29 mouse cellular contexts compared by ENCODE assay signal in the genomic region with DNA sequence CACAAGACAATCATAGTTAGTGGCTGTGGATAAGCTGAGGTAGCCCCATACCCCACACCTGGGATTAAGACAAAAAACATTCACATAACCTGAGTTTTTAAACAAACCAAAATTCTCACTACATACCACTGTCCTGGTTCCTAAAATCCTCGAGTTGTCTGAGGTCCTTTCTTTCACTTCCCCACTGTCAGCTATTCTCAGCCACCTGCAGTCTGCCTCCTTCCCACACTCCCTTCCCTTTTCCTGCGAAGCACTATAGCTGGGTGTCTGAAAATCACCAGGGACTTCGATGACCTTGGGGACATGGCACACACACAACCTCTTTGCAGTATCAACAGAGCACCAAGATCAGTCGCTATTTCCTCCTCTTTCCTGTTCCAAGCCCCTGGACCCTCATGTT. TPM values are rescaled to one million over a fixed set of nuclear protein-coding genes. Genes with fewer than 3 reads are reported as not detected.
DNase-seq lines count a peak whose midpoint lies in the region; ATAC-seq and TF ChIP-seq lines count a peak whose summit lies in the region.
"Had no signal": no experiment of that assay in that cellular context is flagged by ENCODE, and none has a peak within 500 bp of the region (broad histone marks: within the 10 kb centered on the region; RNA-seq: fewer than 3 reads in every experiment).

No protein-coding gene starts in this region.

- in situ Hi-C loops in CH12.LX (cut with MboI; ENCODE audit: low pct_ligation_motif_present, low pct_unique_long_range_greater_than_20kb, low sequenced_read_pairs) = no loop called here

- no peak for TF ChIP-seq CTCF in layer of hippocampus, adult 2 months (conservative IDR thresholded peaks at IDR 0.05)
- TF ChIP-seq CTCF in CH12.LX (conservative IDR thresholded peaks at IDR 0.05 in 1 of 2, IDR thresholded peaks at IDR 0.05 in 1 of 2; ENCODE audit: low read depth in 2 of 2, low read length in 2 of 2) = no peak
- no peak for TF ChIP-seq CTCF in liver, embryonic 14.5 days (IDR thresholded peaks at IDR 0.05; ENCODE audit: low read depth)

- H3K36me3 ChIP-seq in CH12.LX (replicated peaks in 1 of 2; ENCODE audit: control insufficient read depth in 1 of 2, insufficient read depth in 1 of 2, low read length in 1 of 2) = no peaks in the 10 kb centered on the region
- no peaks in the 10 kb centered on the region for H3K36me3 ChIP-seq in liver, embryonic 14.5 days (replicated peaks; ENCODE audit: control insufficient read depth, insufficient read depth, low read depth)
- H3K36me3 ChIP-seq: embryonic facial prominence, embryonic 13.5 days; forebrain, embryonic 10.5 days; forebrain, embryonic 15.5 days; hindbrain, embryonic 10.5 days; kidney, embryonic 15.5 days; neural tube, embryonic 13.5 days had no signal

- peaks cover 3 to 11% of the 10 kb centered on the region in 2 experiments; a peak in 2 of 4 replicates for H3K4me1 ChIP-seq in CH12.LX (ENCODE audit: control insufficient read depth in 1 of 2, insufficient read depth in 2 of 2)
- H3K4me1 ChIP-seq in liver, embryonic 14.5 days (replicated peaks; ENCODE audit: control insufficient read depth in 2 of 2, insufficient read depth in 2 of 2, low read length in 1 of 2) = peaks cover 15 to 22% of the 10 kb centered on the region in 2 experiments
- H3K4me1 ChIP-seq: forebrain, embryonic 15.5 days; hindbrain, embryonic 10.5 days; neural tube, embryonic 13.5 days had no signal

- H3K9ac ChIP-seq in CH12.LX (ENCODE audit: insufficient read depth, low read depth) = no peak overlapping the region
- no peak overlapping the region for H3K9ac ChIP-seq in liver, embryonic 14.5 days (replicated peaks)
- H3K9ac ChIP-seq: embryonic facial prominence, embryonic 13.5 days; forebrain, embryonic 15.5 days; kidney, embryonic 15.5 days; lung, embryonic 14.5 days; neural tube, embryonic 13.5 days had no signal

- H3K4me3 ChIP-seq in layer of hippocampus, adult 2 months = no peak overlapping the region
- no peak overlapping the region for H3K4me3 ChIP-seq in CH12.LX (replicated peaks in 1 of 3; ENCODE audit: low read depth in 2 of 3, low read length in 2 of 3, poor library complexity in 1 of 3)
- no peak overlapping the region for H3K4me3 ChIP-seq in liver, embryonic 14.5 days (ENCODE audit: insufficient read depth in 1 of 2, low read depth in 2 of 2, low read length in 2 of 2)
- H3K4me3 ChIP-seq: embryonic facial prominence, embryonic 13.5 days; forebrain, embryonic 10.5 days; forebrain, embryonic 15.5 days; gastrocnemius, adult 2 months; hindbrain, embryonic 10.5 days; kidney, embryonic 15.5 days; myocyte; neural tube, embryonic 13.5 days had no signal

- TF ChIP-seq POLR2A in CH12.LX (IDR thresholded peaks at IDR 0.05; ENCODE audit: low read depth, low read length) = no peak

- ATAC-seq in common myeloid progenitor, adult 5-6 weeks (replicated peaks; ENCODE audit: low read depth, poor library complexity, severe bottlenecking) = peak; percentile 62
- ATAC-seq in liver, embryonic 14.5 days (ENCODE audit: insufficient read depth) = no peak
- ATAC-seq in monocyte, adult 5-6 weeks (replicated peaks; ENCODE audit: insufficient number of reproducible peaks, low FRiP score, low TSS enrichment, poor library complexity, severe bottlenecking) = no peak
- ATAC-seq: forebrain, embryonic 15.5 days; hindbrain, embryonic 16.5 days; midbrain, embryonic 16.5 days had no signal

- 0 out of 2 replicates have a peak, but pooled peaks have one; percentile 7 for TF ChIP-seq EP300 in CH12.LX (IDR thresholded peaks at IDR 0.05; ENCODE audit: low read length)
- TF ChIP-seq EP300 in liver, embryonic 14.5 days (IDR thresholded peaks at IDR 0.05; ENCODE audit: low read depth) = no peak

- peak overlapping the region; percentile 30; the same call in 1 of the 2 replicates for H3K4me2 ChIP-seq in CH12.LX (ENCODE audit: insufficient read depth, low read depth, poor library complexity, severe bottlenecking)
- H3K4me2 ChIP-seq in liver, embryonic 14.5 days (ENCODE audit: low read depth) = peak overlapping the region; percentile 22; the same call in 1 of the 2 replicates
- H3K4me2 ChIP-seq: embryonic facial prominence, embryonic 13.5 days; forebrain, embryonic 15.5 days; heart, embryonic 11.5 days; kidney, embryonic 15.5 days; lung, embryonic 14.5 days; midbrain, embryonic 11.5 days; neural tube, embryonic 13.5 days had no signal

- 40% methylated on average over 4 of the region's 4 CpGs for WGBS in liver, embryonic 14.5 days (ENCODE audit: insufficient replicate concordance)

- no peaks in the 10 kb centered on the region for H3K9me3 ChIP-seq in CH12.LX (replicated peaks; ENCODE audit: low read length)
- no peaks in the 10 kb centered on the region for H3K9me3 ChIP-seq in liver, embryonic 14.5 days (ENCODE audit: control insufficient read depth, low read length)
- H3K9me3 ChIP-seq: embryonic facial prominence, embryonic 13.5 days; forebrain, embryonic 10.5 days; forebrain, embryonic 15.5 days; hindbrain, embryonic 10.5 days; kidney, embryonic 15.5 days; neural tube, embryonic 13.5 days had no signal

- TF ChIP-seq RAD21 in CH12.LX (IDR thresholded peaks at IDR 0.05; ENCODE audit: low read depth, low read length) = no peak

- peak; percentile 12 for DNase-seq in layer of hippocampus, adult 11-12 months (ENCODE audit: low spot score)
- no peak for DNase-seq in layer of hippocampus, adult 2 months (ENCODE audit: low spot score in 2 of 2)
- no peak for DNase-seq in CH12.LX (ENCODE audit: extremely low read depth)
- no peak for DNase-seq in liver, embryonic 14.5 days (ENCODE audit: low read depth in 3 of 3, low spot score in 3 of 3)
- no peak for DNase-seq in cerebellum, postnatal 36 days
- DNase-seq in left cerebral cortex, adult 18-20 months (ENCODE audit: low spot score in 2 of 2) = no peak
- DNase-seq: adrenal gland, adult 2 months; cerebellum, adult 9-10 months; gastrocnemius, adult 2 months; kidney, adult 18-20 months; kidney, postnatal 25 days; lung, embryonic 14.5 days; lung, postnatal 14 days; right cerebral cortex, postnatal 4 days; thymus, adult 18-20 months had no signal

- H3K27me3 ChIP-seq in CH12.LX (replicated peaks) = no peaks in the 10 kb centered on the region
- H3K27me3 ChIP-seq in liver, embryonic 14.5 days (ENCODE audit: control insufficient read depth, insufficient read depth, low read length) = no peaks in the 10 kb centered on the region
- H3K27me3 ChIP-seq: embryonic facial prominence, embryonic 13.5 days; forebrain, embryonic 15.5 days; kidney, embryonic 15.5 days; neural tube, embryonic 13.5 days had no signal

- H3K27ac ChIP-seq in layer of hippocampus, adult 2 months = no peak overlapping the region
- H3K27ac ChIP-seq in CH12.LX (ENCODE audit: insufficient read depth, low read depth) = no peak overlapping the region
- H3K27ac ChIP-seq in liver, embryonic 14.5 days = no peak overlapping the region
- H3K27ac ChIP-seq: embryonic facial prominence, embryonic 13.5 days; forebrain, embryonic 10.5 days; forebrain, embryonic 15.5 days; gastrocnemius, adult 2 months; hindbrain, embryonic 10.5 days; kidney, embryonic 15.5 days; neural tube, embryonic 13.5 days; stomach, postnatal 0 days had no signal

- dilution Hi-C loops in CH12.LX (cut with MboI; ENCODE audit: extremely low pct_ligation_motif_present, extremely low pct_unique_long_range_greater_than_20kb, low sequenced_read_pairs) = no loop called here

- H3K79me2 ChIP-seq in CH12.LX (replicated peaks; ENCODE audit: control insufficient read depth, extremely low read depth, insufficient read depth, poor library complexity, severe bottlenecking) = no peaks in the 10 kb centered on the region

TF ChIP-seq in CH12.LX, 34 proteins besides CTCF, POLR2A, EP300 and RAD21:
- no peak for TF ChIP-seq ZNF384 (IDR thresholded peaks at IDR 0.05; ENCODE audit: low read depth, low read length)
- no peak for TF ChIP-seq ZMIZ1 (IDR thresholded peaks at IDR 0.05; ENCODE audit: low read depth, low read length)
- no peak for TF ChIP-seq UBTF (IDR thresholded peaks at IDR 0.05; ENCODE audit: low read depth, low read length)
- TF ChIP-seq CHD2 (IDR thresholded peaks at IDR 0.05; ENCODE audit: low read length) = no peak
- no peak for TF ChIP-seq ETS1 (conservative IDR thresholded peaks at IDR 0.05; ENCODE audit: low read depth, low read length)
- no peak for TF ChIP-seq MXI1 (IDR thresholded peaks at IDR 0.05; ENCODE audit: low read depth, low read length)
- TF ChIP-seq POLR2AphosphoS2 (IDR thresholded peaks at IDR 0.05; ENCODE audit: low read depth, low read length) = no peak
- no peak for TF ChIP-seq JUN (IDR thresholded peaks at IDR 0.05; ENCODE audit: insufficient read depth, low read depth, low read length)
- TF ChIP-seq CHD1 (IDR thresholded peaks at IDR 0.05; ENCODE audit: low read depth, low read length) = no peak
- no peak for TF ChIP-seq JUND (conservative IDR thresholded peaks at IDR 0.05; ENCODE audit: low read depth, low read length)
- no peak for TF ChIP-seq IRF4 (IDR thresholded peaks at IDR 0.05; ENCODE audit: low read depth, low read length)
- TF ChIP-seq PAX5 (IDR thresholded peaks at IDR 0.05; ENCODE audit: low read length) = no peak
- no peak for TF ChIP-seq HCFC1 (IDR thresholded peaks at IDR 0.05; ENCODE audit: low read depth, low read length)
TF ChIP-seq in CH12.LX: peak in this region for 0.

RNA-seq across cellular contexts. Expression of a gene that starts 41.9 kb away (rescaled TPM):
- total RNA-seq in layer of hippocampus, adult 2 months (2021) = 10 to 100 TPM; 68.2 to 72.4 TPM
- total RNA-seq in CH12.LX (2012; rRNA removed) (49.9 and 59.9 TPM in 2 replicates), CH12.LX (2014; rRNA removed) (46.7 and 46.9 TPM in 2 replicates)
- polyA plus RNA-seq in CH12.LX (2012; ENCODE audit: insufficient read length, low read depth) = 59.1 and 73.0 TPM in 2 replicates
- 114 and 130 TPM in 2 replicates for total RNA-seq in common myeloid progenitor, adult 5-6 weeks (2017)
- polyA plus RNA-seq in liver, embryonic 14.5 days (2012; rRNA removed) = 11.7 and 14.8 TPM in 2 replicates
- polyA plus RNA-seq in liver, embryonic 14.5 days (2014; fragmentation: Nextera tagmentation; extraction: Ambion mirVana) = 8.7 and 10.7 TPM in 2 replicates
- 54.6 to 83.2 TPM (median 70.1 TPM) in 3 replicates for total RNA-seq in monocyte, adult 5-6 weeks (2017)
- total RNA-seq in left cerebral cortex, adult 18-20 months (2021) = 10 to 100 TPM; 71.3 to 76.2 TPM
